Mouse (Mus musculus) liver, embryonic 14.5 days (tissue): ENCODE measurements around the gene Gnaq. TPM values are rescaled to one million over a fixed set of nuclear protein-coding genes. Genes with fewer than 3 reads are reported as not detected.

Experiments
- ATAC-seq: fragments of 200-750 bp; cut with Nextera tagmentation; 2 replicates; pipeline ENCODE4 v1.8.0; 2017; ENCODE audit warnings: moderate number of reproducible peaks, mild to moderate bottlenecking, moderate library complexity; ENCODE audit not compliant: insufficient read depth
- DNase-seq, 3 experiments: peaks; one replicate each; pipeline ENCODE4 v3.0.0-alpha.2; 2012 to 2013; ENCODE audit warnings: low read depth in 3 of 3, low spot score in 3 of 3
- H3K27ac ChIP-seq: fragments of 300-500 bp; sonication (generic); 2 replicates; pipeline ENCODE4 v1.5.1; 2014; ENCODE audit warnings: moderate library complexity, mild to moderate bottlenecking, control low read depth, inconsistent platforms
- H3K27me3 ChIP-seq: fragments of 300-500 bp; sonication (generic); 2 replicates; pipeline ENCODE4 v1.6.1; 2014; ENCODE audit warnings: mild to moderate bottlenecking, low read length, moderate library complexity; ENCODE audit not compliant: control insufficient read depth, insufficient read depth
- H3K36me3 ChIP-seq: fragments of 300-500 bp; sonication (generic); replicated peaks from 2 replicates; pipeline ENCODE4 v1.6.1; 2014; ENCODE audit warnings: low read depth; ENCODE audit not compliant: control insufficient read depth, insufficient read depth
- H3K4me1 ChIP-seq, 2 experiments: fragments of 200-500 bp in 1 of 2; fragments of 300-500 bp in 1 of 2; sonication (generic) in 1 of 2; replicated peaks; 2 replicates each; pipeline ENCODE4 v1.6.1; 2012 to 2014; ENCODE audit warnings: antibody characterized with exemption in 1 of 2, inconsistent platforms in 1 of 2, low read length in 1 of 2; ENCODE audit not compliant: control insufficient read depth in 2 of 2, insufficient read depth in 2 of 2
- H3K4me2 ChIP-seq: fragments of 300-500 bp; sonication (generic); 2 replicates; pipeline ENCODE4 v1.6.1; 2014; ENCODE audit warnings: low read depth, mild to moderate bottlenecking, control low read depth, moderate library complexity
- H3K4me3 ChIP-seq, 2 experiments: fragments of 200-500 bp in 1 of 2; fragments of 300-500 bp in 1 of 2; sonication (generic) in 1 of 2; 2 replicates each; pipeline ENCODE4 v1.5.1; 2012 to 2014; ENCODE audit warnings: low read depth in 2 of 2, low read length in 2 of 2, mild to moderate bottlenecking in 2 of 2, control low read depth in 1 of 2, inconsistent platforms in 1 of 2, moderate library complexity in 1 of 2; ENCODE audit not compliant: insufficient read depth in 1 of 2
- H3K9ac ChIP-seq: fragments of 300-500 bp; sonication (generic); replicated peaks from 2 replicates; pipeline ENCODE4 v1.6.1; 2014; ENCODE audit warnings: mild to moderate bottlenecking, control low read depth, moderate library complexity
- H3K9me3 ChIP-seq: fragments of 300-500 bp; sonication (generic); 2 replicates; pipeline ENCODE4 v1.6.1; 2016; ENCODE audit warnings: low read length, mixed read lengths; ENCODE audit not compliant: control insufficient read depth
- CTCF ChIP-seq: IDR thresholded peaks from 2 replicates; pipeline ENCODE4 v1.5.1; 2016; ENCODE audit warnings: antibody characterized with exemption, low read depth, control low read depth
- EP300 ChIP-seq: IDR thresholded peaks from 2 replicates; pipeline ENCODE4 v1.6.1; 2016; ENCODE audit warnings: antibody characterized with exemption, low read depth
- WGBS: fragments of 180-500 bp; shearing (Covaris S2); extraction: QIAGEN DNeasy Blood & Tissue Kit; methylation state at CpG from one replicate; pipeline ENCODE4 v1.1.7; 2014; ENCODE audit not compliant: insufficient replicate concordance; 5-methylcytosine and 5-hydroxymethylcytosine counted together
- polyA plus RNA-seq, 2 experiments: library from polyadenylated mRNA; depleted of rRNA in 1 of 2; stranded (reverse) in 1 of 2; unstranded in 1 of 2; fragments of >200 nt; fragmentation: Nextera tagmentation in 1 of 2; extraction: Ambion mirVana in 1 of 2; gene quantifications; 2 replicates each; pipeline versions ENCODE4 v1.2.1 to v1.2.3; 2012 to 2014

Gene Gnaq
- polyA plus RNA-seq, 2 experiments = 1.7 to 2.7 TPM

DNA sequence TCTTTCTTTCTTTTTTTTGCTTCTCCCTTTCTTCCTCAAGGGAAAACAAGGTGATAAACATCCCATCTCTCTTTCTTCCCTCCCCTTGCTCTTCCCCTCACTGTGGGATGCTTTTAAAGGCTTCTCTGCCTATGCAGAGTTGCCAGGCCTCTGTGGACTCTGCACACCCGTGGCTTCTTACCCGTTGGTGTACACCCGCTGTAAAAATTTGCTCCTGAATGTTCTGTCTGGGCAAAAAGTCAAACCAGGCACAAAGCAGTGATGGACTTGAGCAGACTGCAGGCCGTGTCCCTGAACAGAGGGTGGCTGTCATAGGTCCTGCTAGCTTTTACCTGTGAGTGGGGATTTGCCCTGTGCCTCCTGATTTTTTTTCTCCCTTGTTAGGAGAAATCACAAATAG, 154.7 kb downstream of the Gnaq start:
- TF ChIP-seq CTCF = no peak
- no peak for TF ChIP-seq EP300
- DNase-seq = no peak
- 54% methylated on average over 4 of the region's 4 CpGs for WGBS

DNA sequence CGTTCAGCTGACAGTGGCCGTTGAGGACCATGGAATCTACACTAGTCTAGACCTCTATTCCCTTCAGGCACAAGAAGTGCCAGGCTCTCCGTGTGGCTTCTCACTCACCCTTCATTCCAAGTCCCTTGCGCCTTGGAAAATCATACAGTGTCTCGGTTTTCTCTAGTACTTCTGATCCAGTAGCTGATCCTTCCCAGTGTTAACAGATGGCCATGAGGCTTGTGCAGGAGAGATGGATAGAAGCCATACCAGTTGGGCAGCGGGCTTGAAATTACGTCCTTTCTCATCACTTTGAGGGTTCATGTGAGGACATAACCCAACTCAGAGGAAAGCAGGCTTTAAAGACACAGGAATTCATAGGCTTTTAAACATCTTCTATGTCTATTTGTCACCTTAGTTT, 155.3 kb downstream of the Gnaq start:
- no peaks in the 10 kb centered on the region for H3K27me3 ChIP-seq
- 81% methylated on average over 7 of the region's 7 CpGs for WGBS
- TF ChIP-seq EP300 = no peak
- TF ChIP-seq CTCF = no peak
- H3K4me1 ChIP-seq = peaks cover 8 to 47% of the 10 kb centered on the region in 2 experiments
- no peak overlapping the region for H3K4me2 ChIP-seq
- no peak for ATAC-seq
- no peaks in the 10 kb centered on the region for H3K9me3 ChIP-seq
- no peak for DNase-seq
- no peak overlapping the region for H3K27ac ChIP-seq
- H3K4me3 ChIP-seq = no peak overlapping the region
- no peak overlapping the region for H3K9ac ChIP-seq
- no peaks in the 10 kb centered on the region for H3K36me3 ChIP-seq

More for the DNA sequence above, 154.7 kb downstream of the Gnaq start:
- H3K27me3 ChIP-seq = no peaks in the 10 kb centered on the region
- H3K27ac ChIP-seq = no peak overlapping the region
- no peaks in the 10 kb centered on the region for H3K9me3 ChIP-seq
- peaks cover 8 to 46% of the 10 kb centered on the region in 2 experiments for H3K4me1 ChIP-seq
- no peak for ATAC-seq
- no peak overlapping the region for H3K9ac ChIP-seq
- H3K36me3 ChIP-seq = no peaks in the 10 kb centered on the region
- no peak overlapping the region for H3K4me2 ChIP-seq
- no peak overlapping the region for H3K4me3 ChIP-seq

DNA sequence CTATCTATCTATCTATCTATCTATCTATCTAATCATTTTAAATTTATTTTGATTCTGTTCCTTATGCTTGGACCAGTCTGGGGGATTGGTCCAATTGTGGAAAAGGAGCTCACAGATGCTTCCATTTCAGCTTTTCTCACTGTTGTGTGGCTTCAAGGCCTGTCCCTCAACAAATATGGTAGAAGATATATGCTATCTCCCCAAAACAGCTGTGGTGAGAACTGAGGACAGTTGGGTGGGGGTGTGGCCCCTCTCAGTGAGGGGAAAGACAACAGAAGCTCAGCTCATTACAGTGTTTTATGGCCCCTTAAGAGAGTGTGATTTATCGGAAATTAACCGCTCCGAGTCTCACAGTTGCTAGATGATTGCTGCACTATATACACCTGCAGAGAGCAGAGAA, 158.5 kb downstream of the Gnaq start:
- Histone ChIP-seq H3K9me3 (no peaks in the 10 kb centered on the region), H3K36me3 (no peaks in the 10 kb centered on the region), H3K9ac (no peak overlapping the region), H3K27me3 (no peaks in the 10 kb centered on the region), H3K4me3 (no peak overlapping the region), H3K4me2 (no peak overlapping the region), H3K4me1 (peaks cover 5 to 23% of the 10 kb centered on the region in 2 experiments), H3K27ac (no peak overlapping the region)
- ATAC-seq (peak; percentile 59; the same call in 1 of the 2 replicates), DNase-seq (no peak)
- TF ChIP-seq EP300 (peak; percentile 73), CTCF (no peak)
- WGBS = 46% methylated on average over 3 of the region's 3 CpGs

- Histone ChIP-seq H3K4me1 (peaks cover 0 to 16% of the 10 kb centered on the region in 2 experiments; a peak in 2 of 4 replicates), H3K27me3 (no peaks in the 10 kb centered on the region), H3K9ac (no peak overlapping the region), H3K36me3 (no peaks in the 10 kb centered on the region), H3K27ac (no peak overlapping the region), H3K4me3 (no peak overlapping the region), H3K9me3 (no peaks in the 10 kb centered on the region), H3K4me2 (no peak overlapping the region)
- TF ChIP-seq EP300 (no peak), CTCF (no peak)
- 68% methylated on average over 2 of the region's 2 CpGs for WGBS
- ATAC-seq (no peak), DNase-seq (no peak)
These were observed 159.5 kb downstream of the Gnaq start for GRCm38 (mm10) chr19:16292056-16292608.

- Histone ChIP-seq H3K27ac (no peak overlapping the region), H3K9ac (no peak overlapping the region), H3K9me3 (no peaks in the 10 kb centered on the region), H3K4me1 (peaks cover 0 to 10% of the 10 kb centered on the region in 2 experiments; a peak in 2 of 4 replicates), H3K4me3 (no peak overlapping the region), H3K36me3 (no peaks in the 10 kb centered on the region), H3K27me3 (no peaks in the 10 kb centered on the region), H3K4me2 (no peak overlapping the region)
- no peak for ATAC-seq
- 43% methylated on average over 1 of the region's 1 CpGs for WGBS
- DNase-seq = no peak
- TF ChIP-seq CTCF = no peak
- no peak for TF ChIP-seq EP300
These were observed 160.3 kb downstream of the Gnaq start for GRCm38 (mm10) chr19:16292978-16293377.
